Mouse (Mus musculus): ENCODE measurements around the gene Mical3.

The Mical3 gene

GRCm38 (mm10) chr6:121011709-121012108, 119.1 kb downstream of the Mical3 start:
- no peak for DNase-seq (ENCODE audit: low spot score in 2 of 2)

DNA sequence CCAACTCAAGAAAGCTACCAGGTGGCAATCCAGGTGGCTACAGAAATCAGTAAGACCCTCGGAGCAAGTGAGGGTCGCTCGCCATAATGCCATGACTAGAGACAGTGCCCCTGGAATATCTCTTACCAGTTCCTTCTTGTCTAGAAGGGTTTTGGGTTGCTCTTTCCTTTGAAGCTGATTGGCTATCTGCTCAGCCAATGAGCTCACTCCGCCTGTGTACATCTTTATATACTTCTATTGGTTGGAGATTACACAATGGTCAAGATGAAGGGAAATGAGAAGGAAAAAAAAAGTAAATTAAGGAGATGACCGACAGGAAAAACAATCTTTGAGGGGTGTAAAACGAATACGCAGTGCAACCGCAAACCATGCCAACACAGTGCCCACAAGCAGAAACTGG, 121.1 kb downstream of the Mical3 start:
- no peak for DNase-seq (ENCODE audit: low spot score in 2 of 2)

DNA sequence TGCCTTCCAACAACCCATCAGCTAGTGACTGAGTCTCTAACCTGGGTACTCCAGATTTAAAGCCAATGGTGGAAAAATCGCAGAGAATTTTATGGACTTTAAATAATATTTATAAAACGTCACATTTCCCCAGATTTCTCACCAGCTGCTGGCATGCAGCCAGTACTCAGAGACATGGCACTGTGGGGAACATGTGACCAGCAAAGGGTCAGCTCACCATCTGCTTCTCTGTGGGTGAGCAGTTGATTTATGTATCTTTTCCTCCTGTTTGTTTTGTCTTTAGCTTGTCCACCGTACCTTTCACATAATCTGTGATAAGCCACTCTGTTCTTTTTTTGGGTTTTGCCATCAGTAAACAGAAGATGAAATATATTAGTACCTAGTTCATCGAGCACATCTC, 125.8 kb downstream of the Mical3 start:
- DNase-seq (ENCODE audit: low spot score in 2 of 2) = no peak

DNA sequence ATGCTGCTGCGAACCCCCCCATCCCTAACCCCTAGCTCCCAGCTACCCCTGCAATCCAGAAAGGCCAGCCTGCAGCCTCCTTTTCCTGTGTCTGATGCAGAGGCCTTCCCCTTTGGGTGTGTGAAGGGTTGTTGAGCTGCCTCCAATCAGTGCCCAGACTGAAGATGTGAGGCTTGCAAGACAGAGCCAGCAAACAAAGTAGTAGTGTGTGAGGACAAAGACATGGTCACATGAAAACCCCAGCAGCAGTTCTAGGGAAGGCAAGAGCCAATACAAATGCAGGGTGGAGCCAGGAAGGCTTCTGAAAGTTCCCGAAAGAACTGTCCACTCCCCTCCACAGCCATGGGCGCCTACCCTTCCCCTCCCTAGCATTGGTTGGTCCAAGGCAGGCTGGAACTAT, 127.8 kb downstream of the Mical3 start:
- DNase-seq (ENCODE audit: low spot score in 2 of 2) = no peak

DNA sequence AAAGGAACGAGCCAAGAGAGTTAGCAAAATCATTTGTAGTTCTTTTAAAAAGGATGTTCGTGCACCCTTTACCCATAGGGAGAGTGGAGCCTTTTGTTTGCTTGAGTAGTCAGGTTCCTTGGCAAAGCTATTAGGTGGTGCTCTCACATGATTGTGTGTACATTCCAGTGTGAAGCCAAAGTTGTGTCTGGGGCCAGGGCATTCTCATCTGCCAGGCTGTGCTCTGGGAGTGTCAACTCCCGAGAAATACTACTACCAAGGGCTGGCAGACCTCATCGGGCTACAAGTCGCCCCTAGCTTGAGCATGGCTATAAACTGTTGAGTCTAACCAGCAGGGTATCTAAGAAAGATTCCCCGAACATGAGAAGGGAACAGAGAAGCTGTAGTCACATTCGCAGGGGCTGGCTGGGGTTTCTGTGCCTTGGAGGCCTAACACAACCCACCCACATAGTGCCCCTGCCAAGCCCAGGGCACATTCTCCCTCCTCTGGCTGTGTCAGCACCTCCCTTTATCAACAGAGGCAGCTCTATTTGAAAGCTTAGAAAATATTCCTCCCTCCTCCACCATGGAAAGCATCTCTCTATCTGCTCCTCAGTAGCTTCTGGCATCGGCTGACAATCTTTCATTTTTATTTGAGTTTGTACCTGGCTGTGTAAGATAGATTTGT, 130.8 kb downstream of the Mical3 start:
- no peak for DNase-seq (ENCODE audit: low spot score in 2 of 2)

- DNase-seq (ENCODE audit: low spot score in 2 of 2) = no peak
These were observed 131.7 kb downstream of the Mical3 start for GRCm38 (mm10) chr6:120999087-120999486.

DNA sequence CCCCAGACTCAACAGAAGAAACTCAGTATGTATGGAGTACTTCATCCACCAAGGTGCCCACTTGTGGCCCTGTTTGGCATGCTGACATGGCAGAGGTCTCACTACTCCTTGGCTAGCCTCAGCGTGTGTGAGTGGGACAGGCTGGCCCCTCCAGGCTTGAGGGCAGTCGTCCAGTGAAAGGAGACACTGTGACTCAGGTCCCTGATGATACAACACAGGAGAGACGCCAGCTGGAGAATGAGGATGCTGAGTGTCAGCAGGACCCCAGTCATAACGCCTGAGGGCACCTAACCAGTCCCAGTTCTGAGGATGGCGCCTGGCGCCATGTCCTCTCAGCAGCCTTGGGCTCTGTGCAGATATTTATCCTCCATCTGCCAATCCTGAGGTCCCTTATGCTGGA, 134.2 kb downstream of the Mical3 start:
- no peak for DNase-seq (ENCODE audit: low spot score in 2 of 2)

- no peak for DNase-seq (ENCODE audit: low spot score in 2 of 2)
These were observed 135.3 kb downstream of the Mical3 start for GRCm38 (mm10) chr6:120995541-120995940.

GRCm38 (mm10) chr6:120991857-120992256, 138.9 kb downstream of the Mical3 start:
- no peak for DNase-seq (ENCODE audit: low spot score in 2 of 2)

DNA sequence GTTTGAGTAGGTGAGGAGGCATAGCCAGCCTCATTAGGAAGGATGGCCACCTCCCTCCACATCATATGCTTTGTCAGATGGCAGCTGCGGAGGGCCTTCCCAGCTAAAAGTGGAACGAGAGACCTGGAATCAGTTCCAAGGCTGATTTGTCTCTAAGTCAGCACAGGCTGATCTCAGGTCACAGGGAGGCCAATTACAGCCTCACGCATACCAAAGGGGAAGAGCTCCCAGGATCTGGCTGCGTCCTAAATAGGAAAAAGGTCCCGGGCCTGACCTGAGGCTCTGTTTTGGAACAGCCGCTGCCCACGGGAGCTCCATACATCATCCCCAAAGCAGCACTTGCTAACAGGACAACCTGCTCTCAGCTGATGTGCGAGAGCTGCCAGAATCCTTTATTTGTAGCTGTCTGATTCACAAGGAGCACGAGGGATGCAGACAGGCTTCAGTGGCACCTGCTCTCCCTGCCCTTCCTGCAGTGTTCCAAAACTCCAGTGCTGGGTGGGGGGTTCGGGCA, 143.2 kb downstream of the Mical3 start:
- DNase-seq (ENCODE audit: low spot score in 2 of 2) = no peak

- no peak for DNase-seq (ENCODE audit: low spot score in 2 of 2)
These were observed 143.6 kb downstream of the Mical3 start for GRCm38 (mm10) chr6:120987164-120987563.

- DNase-seq (ENCODE audit: low spot score in 2 of 2) = no peak
These were observed 144.6 kb downstream of the Mical3 start for GRCm38 (mm10) chr6:120986172-120986571.

DNA sequence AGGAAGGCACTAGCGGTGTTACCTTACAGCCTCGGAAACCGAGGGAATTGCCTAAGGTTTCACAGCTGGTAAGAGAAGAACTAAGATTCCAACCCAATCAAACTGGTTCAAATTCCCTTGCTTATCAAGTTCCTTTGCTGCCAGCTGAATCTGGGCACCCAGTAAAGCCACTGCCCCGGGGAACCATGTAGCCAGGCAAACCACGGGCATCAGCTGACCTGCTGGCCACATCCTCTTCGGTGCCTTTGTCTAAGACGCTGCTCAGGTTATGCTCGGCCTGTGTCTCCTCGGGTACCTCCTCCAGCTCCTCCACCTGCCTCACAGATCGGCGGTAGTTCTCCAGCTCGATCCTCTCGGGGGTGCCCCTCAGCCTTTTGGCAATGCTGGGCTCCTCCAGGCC, 148.5 kb downstream of the Mical3 start:
- DNase-seq (ENCODE audit: low spot score in 2 of 2) = peak; percentile 25 to 44

GRCm38 (mm10) chr6:120981537-120981936, 149.3 kb downstream of the Mical3 start:
- no peak for DNase-seq (ENCODE audit: low spot score in 2 of 2)

GRCm38 (mm10) chr6:120978019-120978621, 152.7 kb downstream of the Mical3 start:
- DNase-seq (ENCODE audit: low spot score in 2 of 2) = peak; percentile 65 to 74

- no peak for DNase-seq (ENCODE audit: low spot score in 2 of 2)
These were observed 153.8 kb downstream of the Mical3 start for GRCm38 (mm10) chr6:120976991-120977390.

- DNase-seq (ENCODE audit: low spot score in 2 of 2) = no peak
These were observed 154.7 kb downstream of the Mical3 start for GRCm38 (mm10) chr6:120976097-120976496.

- DNase-seq (ENCODE audit: low spot score in 2 of 2) = peak; percentile 68 to 77
These were observed 158.8 kb downstream of the Mical3 start for GRCm38 (mm10) chr6:120971797-120972590.

DNA sequence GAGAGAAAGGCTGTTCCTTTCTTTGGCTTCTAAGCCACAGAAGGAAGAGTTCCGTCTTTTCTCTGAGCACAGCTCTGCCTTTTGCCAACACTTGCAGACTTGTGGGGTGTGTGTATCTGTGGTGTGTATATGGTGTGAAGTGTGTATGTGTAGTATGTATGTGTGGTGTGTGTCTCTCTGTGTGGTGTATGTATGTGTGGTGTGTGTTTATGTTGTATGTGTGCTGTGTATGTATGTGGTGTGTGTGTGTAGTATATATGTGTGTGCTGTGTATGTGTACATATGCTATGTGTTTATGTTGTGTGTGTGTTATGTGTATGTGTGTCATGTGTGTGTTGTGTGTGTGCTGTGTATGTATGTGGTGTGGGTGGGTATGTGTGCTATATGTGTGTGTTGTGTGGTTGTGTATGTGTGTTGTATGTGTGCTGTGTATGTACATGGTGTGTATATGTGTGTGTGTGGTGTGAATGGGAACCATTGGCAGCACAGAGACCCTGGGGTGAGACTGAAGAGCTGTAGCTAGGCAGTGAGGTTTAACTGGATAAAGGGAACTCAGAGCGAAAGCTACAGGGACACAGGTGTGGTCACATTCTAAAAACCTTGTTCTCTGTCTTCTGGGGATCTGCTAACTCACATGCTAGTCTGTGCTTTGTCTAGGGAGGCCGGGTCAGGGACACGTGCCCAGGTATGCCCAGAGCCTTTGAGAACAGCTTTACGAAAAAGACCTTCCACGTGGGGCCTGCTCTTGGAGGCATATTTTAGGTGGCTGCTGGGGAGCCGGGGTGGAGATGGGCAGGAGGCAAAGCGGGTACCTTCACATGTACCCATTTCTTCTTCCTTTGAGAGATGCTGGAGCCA, 159.6 kb downstream of the Mical3 start:
- DNase-seq (ENCODE audit: low spot score in 2 of 2) = no peak

DNA sequence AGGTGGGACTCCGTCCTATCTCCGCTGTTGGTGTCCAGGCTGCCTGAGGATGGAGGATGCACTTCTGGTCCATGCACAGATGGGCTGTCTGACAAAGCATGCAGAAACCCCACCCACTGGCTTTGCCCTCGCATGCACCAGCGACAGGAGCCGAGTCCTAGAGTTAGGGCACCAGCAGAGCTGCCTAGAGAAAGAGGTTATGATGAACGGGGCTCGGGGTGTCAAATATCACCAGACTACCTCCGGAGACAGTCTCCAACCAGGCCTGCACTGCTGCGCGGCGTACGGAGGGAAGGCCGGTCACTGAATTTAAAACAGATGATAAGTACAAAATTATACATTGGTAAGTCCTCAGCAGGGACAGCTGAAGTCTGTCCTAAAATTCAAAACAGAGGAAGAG, 165.0 kb downstream of the Mical3 start:
- DNase-seq (ENCODE audit: low spot score in 2 of 2) = no peak

- no peak for DNase-seq (ENCODE audit: low spot score in 2 of 2)
These were observed 166.6 kb downstream of the Mical3 start for GRCm38 (mm10) chr6:120964179-120964578.

All from natural killer cell, adult 2 months (primary cell).